Mouse (Mus musculus) inflammation-experienced regulatory T-cells (primary cell): ENCODE data around the gene Nr2c1. TPM values are rescaled to one million over a fixed set of nuclear protein-coding genes. Genes with fewer than 3 reads are reported as not detected.

Source experiments
- polyA plus RNA-seq, 2 experiments: library from polyadenylated mRNA; unstranded; fragments of 100-300 nt; shearing (Covaris generic); gene quantifications; one replicate each; pipeline ENCODE4 v1.2.1; 2017

Nr2c1 gene
- 10 to 100 TPM in 1 of 2 experiments, 1 to 10 TPM in 1; 6.3 to 12.1 TPM for polyA plus RNA-seq

GRCm38 (mm10) chr10:94147756-94148531, at the start of gene Nr2c1:
Gene Nr2c1, plus strand, starts transcription at chr10:94148023.

DNA sequence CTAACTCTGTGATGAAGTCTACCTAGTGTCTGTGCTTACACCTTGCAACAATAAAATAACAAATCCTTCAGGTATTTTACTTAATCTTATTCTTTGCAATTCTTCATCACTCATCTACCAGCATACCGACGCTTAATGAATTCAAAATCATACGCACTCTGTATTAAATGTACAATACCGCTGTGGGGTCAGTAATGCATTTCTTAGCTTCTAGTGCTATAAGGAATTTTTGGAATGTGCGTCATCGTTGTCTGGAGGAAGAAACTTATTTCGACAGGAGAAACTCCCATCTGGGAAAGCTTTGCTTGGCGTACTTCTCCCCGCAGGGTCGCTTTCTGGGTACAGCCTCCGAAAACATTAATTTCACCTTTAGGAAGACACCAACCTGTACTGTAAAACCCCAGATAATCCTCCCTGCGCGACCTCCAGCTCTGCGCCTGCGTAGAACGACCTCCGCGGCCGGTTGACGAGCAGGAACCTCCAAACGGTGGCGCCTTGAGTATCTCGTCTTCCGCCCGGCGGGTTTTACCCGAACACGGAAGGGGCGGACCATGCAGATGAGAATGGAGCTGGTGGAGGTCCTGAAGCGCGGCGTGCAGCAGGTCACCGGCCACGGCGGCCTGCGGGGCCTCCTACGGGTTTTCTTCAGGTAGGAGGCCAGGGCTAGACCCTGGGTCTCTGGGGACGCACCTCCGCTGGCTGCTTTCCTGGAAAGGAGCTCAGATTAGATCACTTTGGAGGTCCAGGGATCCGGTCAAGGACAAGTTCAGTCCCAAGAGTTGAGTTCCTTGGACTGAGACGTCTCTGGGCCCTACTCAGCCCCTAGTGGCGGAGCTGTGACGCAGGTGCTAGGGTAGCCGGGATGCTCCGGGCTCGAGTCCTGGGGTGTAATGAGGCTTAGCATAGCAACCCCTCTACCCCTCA, 50.9 kb downstream of the Nr2c1 start, which contains the start of gene Ndufa12:
Gene Ndufa12, plus strand, starts transcription at position 239 of the 924 bp plus-strand sequence.

Other genes starting within 250 kb of the Nr2c1 start
- 10 to 100 TPM in 1 of 2 experiments, 1 to 10 TPM in 1; 7.9 to 14.6 TPM for gene Vezt, start 112.2 kb upstream of the Nr2c1 start, polyA plus RNA-seq
- 1 to 10 TPM; 3.3 to 4.2 TPM for gene Fgd6, start 112.0 kb upstream of the Nr2c1 start, polyA plus RNA-seq
- 100 to 1,000 TPM in 1 of 2 experiments, 10 to 100 TPM in 1; 86.0 to 102 TPM for gene Ndufa12, start 50.7 kb downstream of the Nr2c1 start, polyA plus RNA-seq
- gene Gm4792, start 150.7 kb downstream of the Nr2c1 start, polyA plus RNA-seq: not detected
- 1 to 10 TPM; 1.8 to 3.7 TPM for gene Tmcc3, start 163.9 kb downstream of the Nr2c1 start, polyA plus RNA-seq